Mouse (Mus musculus) liver, adult 2 months (tissue): Measurements from ENCODE around the gene Tox2.

Experiments
- CTCF ChIP-seq: fragments of 200-500 bp; IDR thresholded peaks from 2 replicates; pipeline ENCODE4 v1.5.1; 2011; ENCODE audit warnings: low read depth, low read length, control low read depth
- POLR2A ChIP-seq: fragments of 200-500 bp; IDR thresholded peaks from 2 replicates; pipeline ENCODE4 v1.6.1; 2011; ENCODE audit warnings: low read length, control low read depth; ENCODE audit not compliant: insufficient read depth; ENCODE audit errors: extremely low read depth

- TF ChIP-seq CTCF, result no peak
- TF ChIP-seq POLR2A, result no peak
Observed at GRCm38 (mm10) chr2:163248912-163249311, 46.0 kb downstream of the Tox2 start.
